Mouse (Mus musculus) heart, embryonic 14.5 days (tissue): Measurements from ENCODE around the gene Eif2ak1. TPM values are rescaled to one million over a fixed set of nuclear protein-coding genes. Genes with fewer than 3 reads are reported as not detected.

Source experiments
- ATAC-seq: fragments of 200-750 bp; cut with Nextera tagmentation; 2 replicates; pipeline ENCODE4 v1.8.0; 2017; ENCODE audit warnings: low read depth, moderate TSS enrichment; ENCODE audit not compliant: insufficient number of reproducible peaks, insufficient read depth, low FRiP score
- H3K27ac ChIP-seq, 2 experiments: fragments of 200-500 bp in 1 of 2; fragments of 300-500 bp in 1 of 2; sonication (generic) in 1 of 2; replicated peaks in 1 of 2; 2 replicates each; pipeline ENCODE4 v1.5.1; 2012 to 2014; ENCODE audit warnings: low read depth in 2 of 2, low read length in 2 of 2, control low read depth in 1 of 2, mild to moderate bottlenecking in 1 of 2, mixed read lengths in 1 of 2; ENCODE audit not compliant: control insufficient read depth in 1 of 2, insufficient read depth in 1 of 2
- H3K27me3 ChIP-seq: fragments of 300-500 bp; sonication (generic); 2 replicates; pipeline ENCODE4 v1.6.1; 2014; ENCODE audit warnings: mild to moderate bottlenecking, low read length, control low read depth; ENCODE audit not compliant: control insufficient read depth, insufficient read depth
- H3K36me3 ChIP-seq: fragments of 300-500 bp; sonication (generic); 2 replicates; pipeline ENCODE4 v1.6.1; 2014; ENCODE audit warnings: mild to moderate bottlenecking, control low read depth, low read length, mixed read lengths; ENCODE audit not compliant: control insufficient read depth, insufficient read depth
- H3K4me1 ChIP-seq, 2 experiments: fragments of 200-500 bp in 1 of 2; fragments of 300-500 bp in 1 of 2; sonication (generic) in 1 of 2; 2 replicates each; pipeline ENCODE4 v1.6.1; 2012 to 2014; ENCODE audit warnings: low read length in 2 of 2, control low read depth in 1 of 2, mixed read lengths in 1 of 2; ENCODE audit not compliant: control insufficient read depth in 2 of 2, insufficient read depth in 2 of 2
- H3K4me2 ChIP-seq: fragments of 300-500 bp; sonication (generic); 2 replicates; pipeline ENCODE4 v1.6.1; 2014; ENCODE audit warnings: mild to moderate bottlenecking, low read length
- H3K4me3 ChIP-seq, 2 experiments: fragments of 200-500 bp in 1 of 2; fragments of 300-500 bp in 1 of 2; sonication (generic) in 1 of 2; 2 replicates each; pipeline ENCODE4 v1.5.1; 2012 to 2014; ENCODE audit warnings: low read length in 2 of 2, mild to moderate bottlenecking in 2 of 2, control low read depth in 1 of 2, low read depth in 1 of 2, moderate library complexity in 1 of 2; ENCODE audit not compliant: control insufficient read depth in 1 of 2, insufficient read depth in 1 of 2
- H3K9ac ChIP-seq: fragments of 300-500 bp; sonication (generic); 2 replicates; pipeline ENCODE4 v1.6.1; 2014; ENCODE audit warnings: mild to moderate bottlenecking, low read length
- H3K9me3 ChIP-seq: fragments of 300-500 bp; sonication (generic); 2 replicates; pipeline ENCODE4 v1.6.1; 2016; ENCODE audit warnings: low read length, control low read depth; ENCODE audit not compliant: control insufficient read depth
- WGBS: fragments of 180-500 bp; shearing (Covaris S2); extraction: QIAGEN DNeasy Blood & Tissue Kit; methylation state at CpG from one replicate; pipeline ENCODE4 v1.1.7; 2014; 5-methylcytosine and 5-hydroxymethylcytosine counted together
- polyA plus RNA-seq: library from polyadenylated mRNA; unstranded; fragments of >200 nt; fragmentation: Nextera tagmentation; extraction: Ambion mirVana; gene quantifications from 2 replicates; pipeline ENCODE4 v1.2.1, GENCODE M21; 2014

Eif2ak1 gene
- polyA plus RNA-seq, 1 experiment from 2014 or later = 25.2 TPM

GRCm38 (mm10) chr5:143871547-143872169 lies 54.1 kb downstream of the Eif2ak1 start:
- 90% methylated on average over 11 of the region's 11 CpGs for WGBS
- Histone ChIP-seq H3K4me1 (no peaks in the 10 kb centered on the region), H3K36me3 (peaks cover 44% of the 10 kb centered on the region), H3K9me3 (no peaks in the 10 kb centered on the region), H3K4me2 (no peak overlapping the region), H3K4me3 (no peak overlapping the region), H3K27me3 (no peaks in the 10 kb centered on the region), H3K9ac (no peak overlapping the region), H3K27ac (no peak overlapping the region)
- no peak for ATAC-seq

- Histone ChIP-seq H3K4me1 (no peaks in the 10 kb centered on the region), H3K4me3 (no peak overlapping the region), H3K9ac (no peak overlapping the region), H3K36me3 (peaks cover 68% of the 10 kb centered on the region), H3K4me2 (no peak overlapping the region), H3K27ac (no peak overlapping the region), H3K9me3 (no peaks in the 10 kb centered on the region), H3K27me3 (no peaks in the 10 kb centered on the region)
- WGBS = 49% methylated on average over 4 of the region's 4 CpGs
- ATAC-seq = no peak
Measured at GRCm38 (mm10) chr5:143874571-143874970, 57.0 kb downstream of the Eif2ak1 start.

GRCm38 (mm10) chr5:143885274-143885673 lies 67.7 kb downstream of the Eif2ak1 start:
- no peak for ATAC-seq
- H3K4me3 ChIP-seq = no peak overlapping the region
- peaks cover 98% of the 10 kb centered on the region for H3K36me3 ChIP-seq
- peaks cover 4% of the 10 kb centered on the region; the same call in 1 of the 2 replicates for H3K9me3 ChIP-seq
- no peak overlapping the region for H3K9ac ChIP-seq
- no peak overlapping the region for H3K4me2 ChIP-seq
- H3K27ac ChIP-seq = peak overlapping the region; percentile 45 to 70; a peak in 3 of 4 replicates
- 54% methylated on average over 3 of the region's 3 CpGs for WGBS
- H3K27me3 ChIP-seq = no peaks in the 10 kb centered on the region
- H3K4me1 ChIP-seq = peaks cover 0 to 6% of the 10 kb centered on the region in 2 experiments; a peak in 1 of 4 replicates

- no peak overlapping the region for H3K9ac ChIP-seq
- WGBS = 57% methylated on average over 6 of the region's 6 CpGs
- no peak overlapping the region for H3K27ac ChIP-seq
- no peaks in the 10 kb centered on the region for H3K4me1 ChIP-seq
- peaks cover 3% of the 10 kb centered on the region; the same call in 1 of the 2 replicates for H3K9me3 ChIP-seq
- no peaks in the 10 kb centered on the region for H3K27me3 ChIP-seq
- H3K36me3 ChIP-seq = peaks cover 87% of the 10 kb centered on the region
- no peak overlapping the region for H3K4me3 ChIP-seq
- ATAC-seq = no peak
- no peak overlapping the region for H3K4me2 ChIP-seq
Measured at GRCm38 (mm10) chr5:143890741-143891140, 73.2 kb downstream of the Eif2ak1 start.

- Histone ChIP-seq H3K4me1 (no peaks in the 10 kb centered on the region), H3K9ac (no peak overlapping the region), H3K4me2 (no peak overlapping the region), H3K9me3 (no peaks in the 10 kb centered on the region), H3K4me3 (no peak overlapping the region), H3K27ac (no peak overlapping the region), H3K36me3 (peaks cover 83% of the 10 kb centered on the region), H3K27me3 (no peaks in the 10 kb centered on the region)
- no peak; the same call in 1 of the 2 replicates for ATAC-seq
- 45% methylated on average over 9 of the region's 9 CpGs for WGBS
Measured at GRCm38 (mm10) chr5:143892255-143892886, 74.8 kb downstream of the Eif2ak1 start.

GRCm38 (mm10) chr5:143893396-143893795 lies 75.8 kb downstream of the Eif2ak1 start:
- no peaks in the 10 kb centered on the region for H3K9me3 ChIP-seq
- H3K27me3 ChIP-seq = no peaks in the 10 kb centered on the region
- no peak overlapping the region for H3K4me2 ChIP-seq
- no peak for ATAC-seq
- H3K4me3 ChIP-seq = no peak overlapping the region
- H3K36me3 ChIP-seq = peaks cover 83% of the 10 kb centered on the region
- 75% methylated on average over 5 of the region's 5 CpGs for WGBS
- H3K27ac ChIP-seq = no peak overlapping the region
- H3K4me1 ChIP-seq = no peaks in the 10 kb centered on the region
- no peak overlapping the region for H3K9ac ChIP-seq

GRCm38 (mm10) chr5:143897635-143898330 lies 80.2 kb downstream of the Eif2ak1 start, which contains the start of gene Ankrd61:
TSS of gene Ankrd61 (minus strand) at chr5:143897685.
- Histone ChIP-seq H3K9ac (no peak within 1 kb of the TSS), H3K27ac (no peak within 1 kb of the TSS), H3K4me2 (no peak within 1 kb of the TSS), H3K4me1 (no peaks in the 10 kb centered on the region), H3K9me3 (no peaks in the 10 kb centered on the region), H3K27me3 (no peaks in the 10 kb centered on the region), H3K4me3 (no peak within 1 kb of the TSS), H3K36me3 (peaks cover 89% of the 10 kb centered on the region)
- ATAC-seq = no peak
- WGBS = 87% methylated on average over 14 of the region's 14 CpGs
